Mouse (Mus musculus): ENCODE data around the gene Crybg2. TPM values are rescaled to one million over a fixed set of nuclear protein-coding genes. Genes with fewer than 3 reads are reported as not detected.

The Crybg2 gene
- total RNA-seq, 2 experiments from 2014 or later = 5.8 to 8.5 TPM

- intact Hi-C loops (cut with DNase I) = no loop called here
- DNase-seq = peak; percentile 31
These were observed 32.0 kb downstream of the Crybg2 start for GRCm38 (mm10) chr4:134092382-134093288.

- DNase-seq = no peak
- intact Hi-C loops (cut with DNase I) = no loop called here
These were observed 33.5 kb downstream of the Crybg2 start for GRCm38 (mm10) chr4:134094004-134094564.

GRCm38 (mm10) chr4:134094923-134095547, 34.4 kb downstream of the Crybg2 start, which contains the start of gene Cd52:
Cd52 (minus strand) TSS chr4:134095082.
- DNase-seq = no peak
- intact Hi-C loops (cut with DNase I) = no loop called here

- intact Hi-C loops (cut with DNase I) = no loop called here
- DNase-seq = no peak
These were observed 35.5 kb downstream of the Crybg2 start for GRCm38 (mm10) chr4:134096120-134096519.

- DNase-seq = no peak
- intact Hi-C loops (cut with DNase I) = no loop called here
These were observed 36.5 kb downstream of the Crybg2 start for GRCm38 (mm10) chr4:134097015-134097608.

GRCm38 (mm10) chr4:134098628-134099027, 38.0 kb downstream of the Crybg2 start:
- intact Hi-C loops (cut with DNase I) = no loop called here
- DNase-seq = no peak

GRCm38 (mm10) chr4:134100245-134100644, 39.6 kb downstream of the Crybg2 start:
- DNase-seq = no peak
- intact Hi-C loops (cut with DNase I) = no loop called here

GRCm38 (mm10) chr4:134101979-134102741, 41.5 kb downstream of the Crybg2 start, which contains the start of gene Ubxn11:
Ubxn11 (plus strand) TSS chr4:134102570.
- intact Hi-C loops (cut with DNase I) = no loop called here
- peak; percentile 86 for DNase-seq

GRCm38 (mm10) chr4:134102742-134103119, 42.1 kb downstream of the Crybg2 start:
- intact Hi-C loops (cut with DNase I) = no loop called here
- no peak for DNase-seq

GRCm38 (mm10) chr4:134106105-134106504, 45.5 kb downstream of the Crybg2 start:
- intact Hi-C loops (cut with DNase I) = no loop called here
- no peak for DNase-seq

GRCm38 (mm10) chr4:134107730-134108129, 47.1 kb downstream of the Crybg2 start:
- no peak for DNase-seq
- intact Hi-C loops (cut with DNase I) = no loop called here

GRCm38 (mm10) chr4:134108196-134108595, 47.6 kb downstream of the Crybg2 start:
- DNase-seq = no peak
- intact Hi-C loops (cut with DNase I) = no loop called here

- DNase-seq = no peak
- intact Hi-C loops (cut with DNase I) = no loop called here
These were observed 50.0 kb downstream of the Crybg2 start for GRCm38 (mm10) chr4:134110653-134111052.

- DNase-seq = no peak
- intact Hi-C loops (cut with DNase I) = no loop called here
These were observed 51.8 kb downstream of the Crybg2 start for GRCm38 (mm10) chr4:134112403-134112802.

GRCm38 (mm10) chr4:134113356-134113994, 52.9 kb downstream of the Crybg2 start:
- no peak for DNase-seq
- intact Hi-C loops (cut with DNase I) = no loop called here

GRCm38 (mm10) chr4:134114038-134114437, 53.4 kb downstream of the Crybg2 start:
- no peak for DNase-seq
- intact Hi-C loops (cut with DNase I) = no loop called here

GRCm38 (mm10) chr4:134115215-134116144, 54.9 kb downstream of the Crybg2 start:
- DNase-seq = no peak
- intact Hi-C loops (cut with DNase I) = no loop called here

- intact Hi-C loops (cut with DNase I) = no loop called here
- no peak for DNase-seq
These were observed 55.9 kb downstream of the Crybg2 start for GRCm38 (mm10) chr4:134116501-134116900.

- intact Hi-C loops (cut with DNase I) = no loop called here
- no peak for DNase-seq
These were observed 56.4 kb downstream of the Crybg2 start for GRCm38 (mm10) chr4:134117012-134117411.

Measured in left cerebral cortex, postnatal 4 days (tissue).